Mouse (Mus musculus) frontal cortex, postnatal 36 days (tissue): ENCODE data around the gene Grm4.

Source experiments
- DNase-seq, 2 experiments: peaks; one replicate each; pipeline ENCODE4 v3.0.0; 2022; ENCODE audit warnings: low spot score in 2 of 2

The Grm4 gene

DNA sequence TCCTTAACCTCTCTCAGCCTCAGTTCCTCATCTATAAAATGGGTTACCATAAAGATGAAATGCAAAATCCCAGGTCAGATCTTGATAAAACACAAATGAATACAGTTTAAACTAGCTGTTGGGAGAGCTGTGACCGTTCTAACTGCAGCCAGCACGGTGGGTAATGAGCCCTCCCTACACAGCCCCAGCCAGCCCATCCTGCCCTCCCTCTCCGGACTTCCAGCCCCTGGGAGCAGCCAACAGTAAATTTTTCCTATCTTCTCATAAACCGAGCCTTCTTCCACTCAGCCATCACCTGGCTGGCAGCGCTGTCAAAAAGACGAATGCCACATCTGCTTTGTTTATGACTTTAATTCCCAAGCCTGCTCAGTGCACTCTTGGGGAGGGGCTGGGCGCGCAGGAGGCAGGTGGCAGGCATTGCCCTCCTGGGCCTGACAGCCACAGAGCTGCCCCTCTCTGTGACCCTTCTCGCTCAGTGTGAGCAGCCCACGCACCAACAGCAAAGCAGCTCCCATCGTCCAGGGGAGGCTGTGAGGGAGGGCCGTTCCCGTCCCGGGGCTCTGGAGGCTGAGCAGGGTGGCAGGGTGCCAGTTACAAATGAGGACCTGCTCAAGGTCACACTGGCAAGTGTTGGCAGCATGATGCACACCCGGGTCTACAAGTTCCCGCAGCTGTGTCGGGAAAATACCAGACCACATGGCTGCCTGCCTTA lies 75.7 kb downstream of the Grm4 start:
- DNase-seq = no peak

DNA sequence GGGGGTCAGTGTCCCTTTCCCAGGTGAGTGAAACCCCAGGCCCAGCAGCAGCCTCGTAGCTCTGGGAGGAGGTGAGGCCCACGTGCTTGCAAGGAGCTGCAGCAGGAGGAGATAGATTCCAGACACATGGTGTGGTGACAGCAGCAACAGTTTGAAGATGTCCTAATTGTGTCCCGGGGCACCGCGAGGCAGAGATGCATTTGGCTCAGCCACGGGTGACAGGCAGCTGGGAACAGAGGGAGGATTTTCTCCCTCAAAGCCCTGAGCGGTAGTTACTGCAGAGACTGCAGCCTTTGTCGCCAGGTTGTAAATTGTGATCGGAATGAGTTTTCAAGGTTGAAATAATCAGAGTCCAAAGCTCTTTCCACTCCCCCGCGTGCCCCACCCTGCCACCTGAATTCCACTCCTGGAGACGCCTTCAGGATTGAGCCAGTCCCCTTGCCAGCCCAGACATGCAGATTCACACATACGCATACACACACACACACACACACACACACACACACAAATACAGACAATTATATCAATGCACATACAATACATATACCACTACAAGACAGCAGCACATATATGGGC lies 78.6 kb downstream of the Grm4 start:
- DNase-seq = no peak

DNA sequence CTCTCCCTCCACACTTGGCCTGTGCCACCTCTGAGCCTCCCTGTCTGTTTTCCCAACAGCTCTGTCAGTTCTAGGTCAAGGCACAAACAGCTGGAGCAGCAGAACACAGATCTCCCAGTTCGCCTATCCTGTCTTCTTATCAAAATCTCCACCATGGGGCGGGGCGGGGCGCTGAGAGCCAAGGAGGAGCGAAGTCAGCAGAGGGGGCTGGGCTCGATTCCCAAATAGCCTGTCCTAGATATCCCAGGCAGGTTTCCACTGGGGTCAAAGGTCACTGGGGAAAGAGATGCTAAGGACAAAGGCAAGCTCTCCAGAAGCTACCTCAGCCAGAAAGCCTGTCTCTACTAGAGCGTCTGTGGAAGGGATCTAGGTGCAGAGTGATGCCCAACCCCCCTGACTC lies 79.4 kb downstream of the Grm4 start:
- no peak for DNase-seq

DNA sequence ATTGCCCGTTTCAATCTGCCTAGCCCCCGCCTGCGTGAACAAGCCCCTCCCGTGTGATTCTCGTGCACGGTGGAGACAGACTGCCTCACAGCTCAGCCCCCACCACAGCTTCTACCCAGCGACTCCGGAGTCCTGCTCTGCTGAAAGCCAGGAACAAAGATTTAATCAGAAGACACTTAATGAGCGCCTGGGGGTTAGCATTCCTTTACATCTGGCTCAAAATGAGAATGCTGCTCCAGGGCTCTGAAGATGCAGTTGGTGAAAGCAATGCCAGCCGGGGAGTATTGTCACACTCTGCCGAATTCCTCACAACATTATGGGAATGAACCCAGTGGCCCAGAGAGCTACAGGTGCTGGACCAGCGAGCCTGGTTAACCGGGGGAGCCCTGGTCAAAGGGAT lies 85.4 kb downstream of the Grm4 start:
- no peak for DNase-seq

DNA sequence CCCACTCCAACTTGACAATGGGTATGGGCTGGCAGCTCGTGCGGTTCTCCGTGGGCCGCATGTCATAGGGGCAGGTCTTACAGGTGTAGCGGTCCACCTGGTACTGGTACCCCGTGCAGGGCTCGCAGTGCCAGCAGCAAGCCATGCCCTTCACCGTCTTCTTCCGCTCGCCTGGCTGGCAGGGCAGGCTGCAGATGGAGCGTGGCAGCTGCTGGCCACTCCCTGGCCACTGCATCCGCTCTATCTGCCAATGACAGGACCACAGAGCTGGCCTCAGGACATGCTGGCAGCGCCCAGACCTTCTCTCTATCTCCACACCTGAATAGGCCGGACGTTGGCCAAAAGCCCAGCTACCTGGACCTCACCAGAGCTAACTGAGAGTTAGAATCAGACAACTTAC lies 86.0 kb downstream of the Grm4 start:
- no peak for DNase-seq

DNA sequence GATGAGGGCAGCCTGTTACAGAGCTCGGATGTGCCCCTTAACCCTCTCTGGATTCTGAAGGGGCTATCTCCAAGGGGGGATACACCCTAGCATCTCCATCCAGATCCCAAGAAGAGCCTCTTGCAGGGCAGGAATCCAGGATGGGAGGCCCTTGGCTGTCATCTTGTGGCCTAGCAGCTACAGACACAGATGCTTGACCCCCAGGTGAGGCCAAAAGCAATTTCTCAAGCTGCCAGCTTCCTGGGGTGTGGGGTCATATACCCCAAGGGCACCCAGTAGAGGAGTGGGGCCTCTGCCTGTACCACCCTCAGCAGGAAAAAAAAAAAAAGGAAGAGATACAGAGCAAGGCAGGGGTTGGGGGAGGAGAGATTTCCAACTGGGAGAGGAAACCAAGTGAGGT lies 87.1 kb downstream of the Grm4 start:
- no peak for DNase-seq

DNA sequence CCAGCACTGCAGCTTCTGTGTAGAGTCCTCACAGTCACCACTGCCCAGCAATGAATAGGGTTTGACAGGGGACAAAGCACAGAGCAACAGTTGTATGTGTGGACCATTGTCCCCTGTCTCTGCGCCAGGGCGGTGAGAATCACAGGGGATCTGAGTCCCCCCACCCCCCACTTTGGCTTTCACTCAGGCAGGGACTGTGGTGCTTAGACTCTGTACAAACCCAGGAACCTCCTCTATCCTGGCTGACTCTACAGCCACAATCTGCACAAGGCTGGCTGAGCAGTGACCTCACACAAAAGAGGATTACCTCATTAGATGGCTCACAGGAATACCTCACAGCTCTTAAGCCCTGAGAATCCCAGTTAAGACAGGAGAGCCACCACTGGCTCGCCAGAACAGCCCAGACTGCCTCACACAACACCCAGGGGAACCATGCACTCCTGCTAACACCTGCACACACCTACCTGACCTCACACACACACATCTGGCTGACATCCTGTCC lies 88.0 kb downstream of the Grm4 start:
- no peak for DNase-seq

DNA sequence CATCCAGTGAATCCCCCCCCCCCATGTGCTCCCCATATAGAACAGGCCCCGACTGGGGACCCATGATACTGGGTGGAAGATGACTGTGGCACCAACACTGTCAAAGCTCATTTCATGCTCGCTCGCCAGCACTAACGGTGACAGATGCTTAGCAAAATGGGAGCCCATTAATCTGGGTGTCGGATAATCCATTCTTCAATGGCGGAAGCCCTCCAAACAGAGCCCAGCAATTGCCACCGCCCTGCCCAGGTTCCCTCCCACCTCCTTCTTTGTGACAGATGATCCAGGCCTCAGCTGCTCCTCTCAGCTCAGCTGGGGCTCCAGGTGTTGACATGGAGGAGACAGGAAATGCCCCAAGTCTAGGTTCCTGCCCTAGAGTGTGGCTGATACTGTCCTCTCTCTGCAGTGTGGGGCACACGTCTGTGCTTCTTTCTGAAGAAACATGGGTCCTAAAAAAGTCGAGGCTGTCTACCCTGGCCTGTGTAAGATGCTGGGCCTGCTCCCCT lies 89.0 kb downstream of the Grm4 start:
- DNase-seq = no peak

DNA sequence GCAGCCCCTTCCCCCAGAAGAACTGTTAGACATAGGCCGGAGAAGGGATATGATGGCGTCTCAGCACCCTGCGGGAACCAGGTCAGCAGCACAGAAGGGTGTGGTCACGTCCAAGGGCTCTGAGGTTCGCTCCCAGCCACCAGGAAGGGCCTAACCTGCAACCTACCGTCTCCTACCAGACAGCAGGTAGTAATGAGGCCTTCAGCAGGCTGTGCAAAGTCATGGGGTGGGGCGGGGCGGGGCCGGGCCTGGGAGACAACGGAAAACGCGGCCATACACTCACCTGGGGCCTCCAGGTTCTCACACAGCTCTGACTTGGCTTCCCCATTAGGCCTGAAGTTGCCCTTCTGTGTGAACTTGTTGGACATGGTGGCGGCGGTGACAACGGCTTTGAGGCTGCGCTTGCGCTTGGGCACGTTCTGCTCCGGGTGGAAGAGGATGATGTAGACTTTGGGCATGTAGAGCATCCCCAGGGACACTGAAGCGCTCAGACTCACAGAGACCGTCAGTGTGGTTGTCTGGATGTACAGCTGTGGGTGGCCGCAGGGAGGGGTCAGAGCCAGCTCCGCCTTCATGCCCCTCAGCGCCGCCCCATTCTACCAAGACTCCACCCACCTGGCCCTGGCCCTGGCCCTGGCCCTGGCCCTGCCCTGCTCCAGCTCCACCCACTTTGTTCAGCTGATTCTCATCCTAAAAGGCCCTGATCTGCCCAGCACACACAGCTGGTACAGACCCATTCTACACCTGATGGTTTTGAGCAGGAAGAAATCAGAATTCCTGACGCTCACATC lies 90.0 kb downstream of the Grm4 start:
- DNase-seq = no peak

DNA sequence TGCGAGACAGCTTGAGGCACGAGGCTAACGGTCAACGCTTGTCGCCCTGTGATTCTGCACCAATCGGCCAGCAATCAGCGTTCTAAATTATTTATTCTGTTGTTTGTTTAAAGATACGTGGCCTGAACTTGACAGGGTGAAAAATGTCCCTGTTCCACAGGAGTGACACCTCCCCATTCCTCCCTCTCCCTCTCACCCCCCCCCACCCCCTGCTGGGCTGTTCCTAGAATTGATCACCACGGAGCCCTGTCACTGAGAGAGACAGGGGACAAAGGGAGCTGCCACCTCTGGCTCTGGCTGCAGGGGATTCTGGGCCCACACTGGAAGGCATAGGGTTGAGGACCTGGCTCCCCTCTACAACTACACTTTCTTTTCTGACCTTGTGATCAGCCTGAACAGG lies 91.4 kb downstream of the Grm4 start:
- DNase-seq = no peak

DNA sequence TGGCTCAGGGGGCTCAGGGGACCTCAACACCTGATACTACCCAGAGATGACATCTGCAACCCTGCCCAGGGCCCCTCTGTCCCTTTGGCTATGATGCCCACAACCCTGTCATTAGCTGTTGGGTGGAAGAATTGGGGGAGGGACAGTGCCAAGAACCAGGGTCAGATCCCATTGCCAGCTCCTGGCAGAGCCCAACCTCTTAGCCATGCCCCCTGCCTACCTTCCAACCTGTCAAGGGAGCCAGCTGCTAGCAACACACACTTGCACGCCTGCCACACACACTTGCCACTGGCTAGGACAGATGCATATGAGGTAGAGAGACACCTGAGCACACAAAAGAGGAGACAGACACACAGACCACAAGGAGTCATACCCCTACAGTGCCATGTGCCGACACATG lies 96.2 kb downstream of the Grm4 start:
- DNase-seq = no peak

DNA sequence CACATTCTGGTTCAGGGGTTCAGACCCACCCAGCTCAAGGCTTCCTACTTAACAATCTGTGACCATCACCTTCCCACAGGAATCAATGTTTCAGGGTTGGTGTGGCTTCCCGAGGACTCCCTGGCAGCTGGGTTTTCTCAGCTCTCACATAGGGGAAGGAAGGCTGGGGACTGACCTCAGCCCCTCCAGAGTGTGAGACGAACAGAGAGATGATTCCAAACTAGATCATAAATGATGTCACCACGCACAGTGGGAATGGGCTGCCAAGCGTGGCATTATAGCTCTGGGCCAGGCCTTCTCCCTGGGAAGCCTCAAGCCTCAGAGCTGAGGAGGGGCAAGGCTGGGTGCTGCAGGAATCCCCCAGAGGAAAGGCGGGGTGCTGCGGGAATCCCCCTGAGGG lies 96.8 kb downstream of the Grm4 start:
- no peak for DNase-seq

DNA sequence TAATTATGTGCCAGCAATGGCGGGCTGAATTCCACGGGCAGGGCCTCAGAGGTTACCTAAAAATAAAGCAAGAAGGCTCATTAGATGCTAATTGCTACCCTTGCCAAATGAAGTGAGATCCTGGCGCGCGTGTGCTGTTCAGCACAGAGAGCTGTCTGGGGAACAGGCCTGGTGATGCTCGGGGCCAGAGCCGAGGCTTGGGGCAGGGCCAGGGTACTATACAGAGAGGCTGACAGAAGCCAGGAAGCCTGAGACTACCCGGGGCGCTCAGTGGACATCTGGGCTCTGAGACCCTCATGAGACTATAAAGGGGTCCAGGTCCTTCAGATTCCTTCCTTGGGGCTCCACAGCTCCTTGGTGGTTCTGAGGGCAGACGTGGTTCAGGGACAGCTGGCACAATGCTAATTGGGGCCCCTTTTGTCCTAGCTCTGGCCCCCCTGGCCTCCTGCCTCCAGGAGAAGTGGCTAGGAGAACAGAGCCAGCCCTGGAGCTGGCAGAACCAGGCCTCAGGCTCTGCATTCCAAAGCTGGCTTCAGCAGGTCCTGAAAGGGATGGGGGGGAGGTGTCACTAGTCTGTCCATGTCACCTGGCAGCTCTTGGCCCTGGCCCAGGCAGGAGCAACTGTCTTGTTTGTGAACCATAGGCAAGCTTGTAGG lies 98.3 kb downstream of the Grm4 start:
- DNase-seq = peak; percentile 15 to 51

DNA sequence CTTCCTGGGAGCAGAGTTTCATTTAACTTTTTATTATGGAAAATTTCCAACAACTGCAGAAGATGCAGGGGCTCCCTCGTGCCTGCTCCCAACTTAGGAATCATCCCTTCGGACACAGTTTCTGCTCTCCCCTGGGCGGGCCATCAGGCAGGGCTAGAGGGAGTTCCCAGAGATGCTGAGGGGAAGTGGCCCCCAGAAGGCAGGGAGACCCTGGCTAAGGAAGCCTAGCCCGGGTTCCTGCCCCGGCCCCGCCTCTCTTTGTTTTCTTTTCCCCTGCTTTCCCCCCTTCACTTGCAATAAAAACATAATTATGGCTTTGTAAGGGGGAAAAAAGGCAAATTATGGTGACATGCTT lies 98.9 kb downstream of the Grm4 start:
- DNase-seq = peak in 1 of 2 experiments; percentile 13

DNA sequence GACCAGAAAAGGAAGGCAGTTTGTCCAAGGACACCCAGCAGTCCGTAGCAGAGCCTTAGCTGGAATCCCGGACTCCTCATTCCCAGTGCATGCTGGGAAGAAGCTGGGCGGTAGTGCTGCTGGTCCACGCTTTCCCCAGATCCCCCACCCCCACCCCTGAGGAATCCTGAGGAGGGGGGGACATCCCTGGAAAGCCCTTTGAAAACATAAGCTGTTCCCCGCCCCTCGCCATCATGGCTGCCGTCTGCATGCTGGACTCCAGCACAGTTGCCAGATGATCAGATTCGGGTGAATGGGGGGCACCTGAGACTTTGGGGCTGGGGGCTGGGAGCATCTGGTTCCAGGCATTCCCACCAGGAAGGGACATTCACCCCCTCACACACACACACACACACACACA lies 99.4 kb downstream of the Grm4 start:
- no peak for DNase-seq

DNA sequence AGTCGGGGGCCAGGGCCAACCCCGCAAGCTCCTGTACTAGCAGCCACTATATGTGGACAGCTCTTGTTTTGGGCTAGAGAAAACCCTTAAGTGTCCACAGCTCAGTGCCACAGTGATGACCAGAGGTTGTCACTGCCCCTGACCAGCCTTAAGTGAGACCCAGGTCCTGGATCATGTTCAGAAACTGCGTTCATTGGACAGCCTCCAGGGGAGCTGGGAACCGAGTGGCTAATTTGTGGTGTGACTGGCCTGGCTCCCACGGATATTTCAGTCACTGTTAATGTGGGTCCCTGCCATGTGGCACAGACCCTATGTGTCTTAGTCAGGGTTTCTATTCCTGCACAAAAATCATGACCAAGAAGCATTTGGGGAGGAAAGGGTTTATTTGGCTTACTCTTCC lies 112.2 kb downstream of the Grm4 start:
- no peak for DNase-seq

DNA sequence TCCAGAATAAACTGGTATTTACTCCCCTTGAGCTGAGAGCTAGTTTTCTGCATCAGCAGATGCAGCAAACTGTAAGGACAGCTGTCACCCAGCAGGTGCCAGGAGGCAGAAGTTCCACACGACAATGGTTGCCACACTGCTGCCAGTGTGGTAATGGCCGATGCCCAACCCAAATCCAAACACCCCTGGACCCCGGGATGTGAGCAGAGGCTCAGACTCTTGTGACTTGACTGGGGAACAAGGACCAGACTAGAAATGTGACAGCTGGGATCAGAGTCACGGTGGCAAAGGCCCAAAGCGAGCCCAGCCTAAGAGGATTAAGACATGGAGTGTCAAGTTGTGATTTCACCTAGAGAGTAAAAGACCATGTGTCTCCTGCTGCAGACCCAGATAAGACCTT lies 112.7 kb downstream of the Grm4 start:
- no peak for DNase-seq

DNA sequence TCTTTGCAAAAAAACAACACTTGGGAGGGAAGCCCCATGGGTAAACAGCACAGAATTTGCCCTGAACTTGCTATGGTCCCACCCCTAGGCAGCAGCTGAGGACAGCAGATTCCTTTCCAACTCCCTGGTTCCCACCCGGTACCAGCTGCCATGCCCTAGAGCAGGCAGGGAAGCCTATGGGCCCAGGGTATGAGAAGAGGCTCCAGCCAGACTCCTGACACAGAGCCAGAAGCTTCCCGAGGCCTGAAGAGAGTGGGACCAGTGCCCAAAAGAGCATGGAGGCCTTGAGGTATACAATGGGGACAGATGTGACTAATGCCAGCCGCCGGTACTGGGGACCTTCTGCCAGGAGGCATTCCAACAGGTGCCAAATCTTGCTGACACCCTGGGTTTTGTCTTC lies 114.2 kb downstream of the Grm4 start:
- no peak for DNase-seq

DNA sequence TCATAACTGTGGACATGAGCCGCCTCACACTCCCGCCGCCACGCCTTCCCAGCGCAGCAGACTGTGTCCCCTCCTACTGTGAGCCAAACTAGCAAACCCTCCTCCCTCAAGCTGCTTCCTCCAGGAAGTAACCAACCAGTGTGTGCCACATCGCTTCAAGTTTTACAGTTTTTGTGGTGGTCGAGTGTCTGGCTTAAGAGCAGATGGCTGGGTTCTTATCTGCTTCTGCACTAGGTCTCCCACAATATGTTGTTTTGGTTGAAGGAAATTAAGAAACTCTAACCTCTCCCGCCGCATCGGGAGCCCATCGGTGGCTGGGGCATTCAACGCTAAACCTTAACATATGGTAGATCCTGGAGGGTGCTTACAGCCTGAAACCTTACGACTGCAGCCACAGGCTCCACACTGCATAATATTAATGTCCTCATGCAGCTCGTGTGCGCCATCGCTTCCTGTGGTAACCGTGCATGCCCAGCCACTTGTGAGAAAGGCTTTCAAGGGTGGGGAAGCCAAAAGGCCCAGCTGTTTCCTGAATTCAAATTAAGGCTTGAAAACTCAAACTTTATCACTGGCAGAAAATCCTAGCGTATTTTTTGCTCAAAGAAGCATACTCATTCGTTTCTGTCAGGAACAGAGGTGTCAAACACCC lies 115.7 kb downstream of the Grm4 start:
- DNase-seq = no peak

DNA sequence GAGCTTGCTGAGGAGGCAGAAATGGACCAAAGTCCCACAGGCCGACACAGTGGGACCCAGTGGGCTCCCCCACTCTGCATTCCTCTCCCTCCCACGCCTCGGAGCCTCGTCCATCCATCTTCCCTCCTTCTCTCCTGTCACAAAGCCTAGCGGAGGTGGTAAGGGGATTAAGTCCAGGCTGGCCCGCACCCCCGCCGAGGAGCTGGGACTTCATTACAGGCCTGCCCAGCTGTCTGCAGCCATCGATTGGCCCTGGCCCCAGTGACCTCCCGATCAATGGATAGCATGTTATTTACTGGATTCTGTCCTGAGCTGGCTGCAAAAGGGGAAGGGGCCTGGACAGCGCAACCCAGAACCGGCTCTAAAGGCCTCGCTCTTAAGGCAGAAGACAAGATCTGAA lies 120.0 kb downstream of the Grm4 start:
- no peak for DNase-seq

DNA sequence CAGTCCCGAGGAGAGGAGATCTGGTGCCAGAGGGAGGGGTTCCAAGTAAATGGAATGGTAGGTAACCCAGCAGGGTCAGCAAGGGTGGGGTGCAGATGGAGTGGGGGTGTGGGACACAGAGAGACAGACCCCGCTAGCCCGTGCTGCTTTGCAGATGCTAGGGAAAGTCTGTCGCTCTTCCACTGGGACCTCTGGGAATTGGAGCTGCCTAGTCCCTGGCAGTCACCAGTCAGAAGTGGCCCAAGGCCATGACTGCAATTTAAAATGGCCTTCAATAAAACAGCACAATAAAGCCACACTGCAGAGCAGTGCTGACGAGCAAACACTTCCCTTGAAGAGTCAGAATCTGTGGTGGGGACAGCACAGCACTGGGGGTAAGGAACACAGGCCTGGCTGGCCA lies 127.3 kb downstream of the Grm4 start:
- no peak for DNase-seq

DNA sequence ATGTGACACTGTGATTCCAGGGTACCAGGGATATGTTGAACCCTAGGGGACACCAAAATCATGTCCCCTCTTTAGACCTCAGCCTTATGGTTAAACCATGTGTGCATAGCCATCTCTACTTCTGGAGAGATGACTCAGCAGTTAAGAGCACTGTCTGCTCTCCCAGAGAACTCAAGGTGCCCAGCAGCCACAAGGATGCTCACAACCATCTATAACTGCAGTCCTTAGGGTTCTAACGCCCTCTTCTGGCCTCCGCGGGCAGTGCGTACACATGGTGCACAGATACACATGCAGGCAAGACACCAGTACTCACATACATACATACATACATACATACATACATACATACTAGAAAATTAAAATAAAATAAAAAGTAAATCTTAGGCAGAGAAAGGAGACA lies 127.8 kb downstream of the Grm4 start:
- no peak for DNase-seq
